Mouse (Mus musculus) limb, embryonic 10.5 days (tissue): ENCODE data around the gene Slc25a35. TPM values are rescaled to one million over a fixed set of nuclear protein-coding genes. Genes with fewer than 3 reads are reported as not detected.

Experiments used
- DNase-seq: peaks from one replicate; pipeline ENCODE4 v3.0.0-alpha.2; 2017; ENCODE audit warnings: low spot score
- H3K27ac ChIP-seq: fragments of 300-500 bp; sonication (generic); 2 replicates; pipeline ENCODE4 v1.5.1; 2016; ENCODE audit warnings: mild to moderate bottlenecking
- H3K27me3 ChIP-seq: fragments of 300-500 bp; sonication (generic); 2 replicates; pipeline ENCODE4 v1.6.1; 2016; ENCODE audit warnings: low read depth, mild to moderate bottlenecking; ENCODE audit not compliant: poor library complexity, severe bottlenecking
- H3K36me3 ChIP-seq: fragments of 300-500 bp; sonication (generic); 2 replicates; pipeline ENCODE4 v1.6.1; 2016; ENCODE audit warnings: mild to moderate bottlenecking, moderate library complexity
- H3K4me1 ChIP-seq: fragments of 300-500 bp; sonication (generic); 2 replicates; pipeline ENCODE4 v1.6.1; 2016
- H3K4me3 ChIP-seq: fragments of 300-500 bp; sonication (generic); 2 replicates; pipeline ENCODE4 v1.5.1; 2016; ENCODE audit warnings: mild to moderate bottlenecking, moderate library complexity
- H3K9me3 ChIP-seq: fragments of 300-500 bp; sonication (generic); replicated peaks from 2 replicates; pipeline ENCODE4 v1.6.1; 2016; ENCODE audit warnings: mild to moderate bottlenecking
- WGBS: fragments of 180-500 bp; shearing (Covaris S2); methylation state at CpG from one replicate; pipeline ENCODE4 v1.1.7; 2016; 5-methylcytosine and 5-hydroxymethylcytosine counted together
- microRNA-seq: library from miRNA; unstranded; fragments of <30 nt; microRNA quantifications from one replicate; pipeline ENCODE4, GENCODE M21; 2017
- polyA plus RNA-seq: library from polyadenylated mRNA; unstranded; fragments of >200 nt; fragmentation: Nextera tagmentation; extraction: Ambion mirVana; gene quantifications from 2 replicates; pipeline ENCODE4 v1.2.1, GENCODE M21; 2016

Gene Slc25a35
- polyA plus RNA-seq, 1 experiment from 2014 or later = 3.2 TPM

DNA sequence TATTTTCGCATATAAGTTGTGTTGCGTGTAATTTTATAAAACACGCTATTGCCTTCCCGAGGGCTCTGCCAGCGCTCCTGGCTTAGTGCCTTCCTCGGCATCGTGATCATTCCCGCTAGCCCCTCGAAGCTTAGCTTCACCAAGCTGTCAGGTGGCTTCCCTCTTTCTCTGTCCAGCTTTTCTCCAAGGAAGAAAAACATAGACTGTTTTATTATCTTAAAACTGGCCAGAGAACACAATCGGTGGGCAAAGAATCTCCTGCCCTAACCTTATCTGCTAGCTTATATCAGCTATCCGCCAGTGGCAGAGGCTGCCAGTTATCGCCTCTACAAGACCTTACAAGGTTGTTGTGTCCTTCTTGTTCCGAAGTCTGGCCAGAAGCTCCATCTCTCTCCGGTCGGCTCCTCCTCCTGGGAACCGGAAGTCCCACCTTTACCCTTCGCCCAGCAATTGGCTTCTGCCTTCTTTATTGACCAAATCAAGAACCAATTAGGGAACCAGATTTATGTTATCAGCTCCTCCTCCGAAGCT, 44.2 kb downstream of the Slc25a35 start:
- H3K36me3 ChIP-seq = 0 out of 2 replicates have a peak, but pooled peaks cover under 1% of the 10 kb centered on the region
- no peaks in the 10 kb centered on the region for H3K9me3 ChIP-seq
- DNase-seq = peak; percentile 84
- H3K27ac ChIP-seq = peak overlapping the region; percentile 85
- WGBS = 2% methylated on average over 18 of the region's 18 CpGs
- H3K4me3 ChIP-seq = peak overlapping the region; percentile 63
- H3K27me3 ChIP-seq = no peaks in the 10 kb centered on the region
- peaks cover 31% of the 10 kb centered on the region for H3K4me1 ChIP-seq

GRCm38 (mm10) chr11:69015644-69016441, 47.9 kb downstream of the Slc25a35 start, which contains the start of gene Ctc1:
Gene Ctc1, plus strand, starts transcription at chr11:69015911.
- Histone ChIP-seq H3K4me1 (peaks cover 24% of the 10 kb centered on the region), H3K27me3 (no peaks in the 10 kb centered on the region), H3K9me3 (no peaks in the 10 kb centered on the region), H3K36me3 (peaks cover 16% of the 10 kb centered on the region), H3K4me3 (peak within 1 kb of the TSS; percentile 69), H3K27ac (peak within 1 kb of the TSS; percentile 99)
- WGBS = 4% methylated on average over 38 of the region's 38 CpGs
- DNase-seq = peak; percentile 94

DNA sequence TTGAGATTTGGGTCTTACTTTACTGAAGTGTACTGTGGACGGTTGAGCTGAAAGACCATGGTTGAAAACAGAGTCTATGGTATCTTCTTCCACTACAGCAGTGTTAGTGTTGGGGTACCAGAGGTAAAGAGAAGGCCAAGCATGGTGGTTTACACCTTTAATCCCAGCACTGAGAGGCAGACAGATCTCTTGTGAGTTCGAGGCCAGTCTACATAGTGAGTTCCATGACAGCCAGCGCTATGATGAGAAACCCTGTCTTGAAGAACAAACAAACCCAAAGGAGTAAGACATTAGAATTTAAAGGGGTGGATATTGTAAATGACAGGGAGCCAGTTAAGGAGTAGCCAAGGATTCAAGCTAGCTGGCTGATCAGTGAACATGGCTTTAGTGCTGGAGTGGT, 48.8 kb downstream of the Slc25a35 start:
- DNase-seq = no peak
- Histone ChIP-seq H3K9me3 (no peaks in the 10 kb centered on the region), H3K4me3 (peak overlapping the region; percentile 69), H3K27ac (peak overlapping the region; percentile 99), H3K36me3 (peaks cover 25% of the 10 kb centered on the region), H3K4me1 (peaks cover 16% of the 10 kb centered on the region), H3K27me3 (no peaks in the 10 kb centered on the region)
- 70% methylated on average over 3 of the region's 3 CpGs for WGBS

- peaks cover 9% of the 10 kb centered on the region for H3K4me1 ChIP-seq
- no peaks in the 10 kb centered on the region for H3K27me3 ChIP-seq
- H3K36me3 ChIP-seq = peaks cover 64% of the 10 kb centered on the region
- no peak overlapping the region for H3K4me3 ChIP-seq
- H3K27ac ChIP-seq = no peak overlapping the region
- DNase-seq = no peak
- no peaks in the 10 kb centered on the region for H3K9me3 ChIP-seq
Measured at GRCm38 (mm10) chr11:69020691-69021090, 52.8 kb downstream of the Slc25a35 start.

Small RNA genes within 50 kb of the gene (microRNA-seq; reads per million reads assigned to microRNA genes)
- 9.7 reads per million, percentile 18 among the genes with 10 or more reads in this experiment for gene Mir3062

Other genes with a start within 250 kb of the Slc25a35 start
- gene Ndel1, start 96.3 kb upstream of the Slc25a35 start, polyA plus RNA-seq = 52.6 and 61.8 TPM in 2 replicates
- 0.04 and 0.09 TPM in 2 replicates for gene Rnf222, start 79.6 kb upstream of the Slc25a35 start, polyA plus RNA-seq
- 1,058 and 1,266 TPM in 2 replicates for gene Rpl26, start 66.5 kb upstream of the Slc25a35 start, polyA plus RNA-seq
- not detected in 2 replicates for gene Odf4, start 41.0 kb upstream of the Slc25a35 start, polyA plus RNA-seq
- 8.0 and 9.0 TPM in 2 replicates for gene Arhgef15, start 10.7 kb upstream of the Slc25a35 start, polyA plus RNA-seq
- 88.6 and 115 TPM in 2 replicates for gene Rangrf, start 7.1 kb downstream of the Slc25a35 start, polyA plus RNA-seq
- 66.5 and 70.0 TPM in 2 replicates for gene Pfas, start 40.3 kb downstream of the Slc25a35 start, polyA plus RNA-seq
- 103 and 104 TPM in 2 replicates for gene Ctc1, start 47.8 kb downstream of the Slc25a35 start, polyA plus RNA-seq
- 214 and 217 TPM in 2 replicates for gene Aurkb, start 77.5 kb downstream of the Slc25a35 start, polyA plus RNA-seq
- 5.3 and 6.0 TPM in 2 replicates for gene Borcs6, start 91.6 kb downstream of the Slc25a35 start, polyA plus RNA-seq
- 35.8 and 38.6 TPM in 2 replicates for gene Tmem107, start 102.7 kb downstream of the Slc25a35 start, polyA plus RNA-seq
- 51.1 and 72.1 TPM in 2 replicates for gene Vamp2, start 120.4 kb downstream of the Slc25a35 start, polyA plus RNA-seq
- gene Per1, start 127.1 kb downstream of the Slc25a35 start, polyA plus RNA-seq = 10.3 and 10.8 TPM in 2 replicates
- 0.53 and 0.90 TPM in 2 replicates for gene Hes7, start 152.3 kb downstream of the Slc25a35 start, polyA plus RNA-seq
- gene 9130213A22Rik, start 154.5 kb downstream of the Slc25a35 start, polyA plus RNA-seq = 0.15 and 0.29 TPM in 2 replicates
- gene Aloxe3, start 157.8 kb downstream of the Slc25a35 start, polyA plus RNA-seq = 0.28 and 0.39 TPM in 2 replicates
- gene Alox12b, start 188.9 kb downstream of the Slc25a35 start, polyA plus RNA-seq = 0.05 TPM in 1 of 2 replicates, not detected in the other
- 0.15 TPM in 1 of 2 replicates, not detected in the other for gene Alox8, start 229.7 kb downstream of the Slc25a35 start, polyA plus RNA-seq